Mouse (Mus musculus) bone marrow, adult 2 months (tissue): Measurements from ENCODE around the gene Apopt1.

Experiments
- CTCF ChIP-seq: fragments of 200-500 bp; IDR thresholded peaks from 2 replicates; pipeline ENCODE4 v1.5.1; 2011; ENCODE audit warnings: low read length, control low read depth; ENCODE audit not compliant: control insufficient read depth, insufficient read depth
- POLR2A ChIP-seq: fragments of 200-500 bp; IDR thresholded peaks from 2 replicates; pipeline ENCODE4 v1.6.1; 2011; ENCODE audit warnings: low read depth, mild to moderate bottlenecking, control low read depth, low read length, borderline replicate concordance; ENCODE audit not compliant: control insufficient read depth

DNA sequence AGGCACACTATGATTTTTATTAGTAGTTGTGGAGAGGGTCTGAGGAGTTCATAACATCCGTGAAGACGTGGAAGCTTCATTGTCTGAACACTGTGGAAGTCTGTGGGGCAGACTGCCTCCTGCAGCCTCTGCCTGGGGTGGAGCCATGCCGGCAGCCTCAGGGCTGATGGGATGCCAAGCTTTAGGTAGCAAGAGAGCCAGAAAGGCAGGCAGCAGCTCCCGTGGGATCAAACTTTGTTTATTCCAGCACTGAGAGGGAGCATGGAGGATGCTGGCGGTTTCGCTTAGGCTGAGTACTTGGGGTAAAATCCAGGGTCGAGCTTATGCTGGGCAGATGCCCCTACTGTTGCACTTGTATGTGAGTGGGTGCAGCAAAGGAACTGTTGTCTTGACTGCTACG, 84.2 kb downstream of the Apopt1 start:
- no peak for TF ChIP-seq CTCF
- TF ChIP-seq POLR2A, result no peak
